Mouse (Mus musculus) layer of hippocampus, adult 9-10 months (tissue): ENCODE measurements at regions not wholly inside any gene's neighbourhood (a gene's known extent, or its start where the extent isn't known, plus 50 kb on each side); places are given as distances from the start of the nearest gene placed in this dataset.

Experiments used
- DNase-seq: peaks from one replicate; pipeline ENCODE4 v3.0.0; 2022; ENCODE audit warnings: low spot score

DNA sequence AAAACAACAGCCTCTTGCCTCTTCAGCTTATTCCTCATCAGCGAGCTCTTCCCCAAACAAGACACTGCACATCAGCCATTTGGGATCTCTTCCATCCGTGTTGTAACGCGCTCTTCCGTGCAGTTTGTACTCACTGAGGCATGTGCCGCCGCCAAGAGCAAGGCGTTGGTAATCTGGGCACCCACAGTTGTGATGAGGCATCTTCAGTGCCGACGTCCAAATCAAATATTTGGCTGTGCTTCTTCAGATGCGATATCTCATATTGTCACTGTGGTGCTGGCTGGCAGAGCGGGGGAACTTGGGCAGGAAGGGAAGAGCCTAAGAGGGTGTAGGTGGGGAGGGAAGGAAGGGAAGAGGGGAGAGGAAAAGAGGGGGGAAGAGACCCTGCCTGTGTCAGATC is 439.2 kb downstream of the Tmem182 start:
- DNase-seq = no peak

DNA sequence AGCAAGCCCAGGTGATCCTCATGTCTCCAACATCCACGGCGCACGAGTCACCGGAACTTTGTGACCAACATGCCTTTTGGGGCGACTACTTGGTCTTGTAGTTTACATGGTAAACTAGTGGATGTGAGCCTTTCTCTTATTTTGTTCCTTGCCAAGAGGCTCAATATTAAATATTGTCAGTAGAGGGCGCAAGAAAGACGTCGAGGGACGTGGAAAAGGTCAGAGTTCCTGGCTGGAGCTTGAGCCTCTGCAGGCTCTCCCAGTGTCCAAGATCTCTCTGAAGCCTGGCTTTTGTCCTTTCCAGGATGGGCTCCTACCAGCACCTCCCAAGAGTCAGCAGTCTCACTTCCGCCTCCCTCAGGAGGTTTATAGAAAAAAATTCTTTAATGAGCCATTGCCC is 458.8 kb downstream of the Tmem182 start:
- no peak for DNase-seq

DNA sequence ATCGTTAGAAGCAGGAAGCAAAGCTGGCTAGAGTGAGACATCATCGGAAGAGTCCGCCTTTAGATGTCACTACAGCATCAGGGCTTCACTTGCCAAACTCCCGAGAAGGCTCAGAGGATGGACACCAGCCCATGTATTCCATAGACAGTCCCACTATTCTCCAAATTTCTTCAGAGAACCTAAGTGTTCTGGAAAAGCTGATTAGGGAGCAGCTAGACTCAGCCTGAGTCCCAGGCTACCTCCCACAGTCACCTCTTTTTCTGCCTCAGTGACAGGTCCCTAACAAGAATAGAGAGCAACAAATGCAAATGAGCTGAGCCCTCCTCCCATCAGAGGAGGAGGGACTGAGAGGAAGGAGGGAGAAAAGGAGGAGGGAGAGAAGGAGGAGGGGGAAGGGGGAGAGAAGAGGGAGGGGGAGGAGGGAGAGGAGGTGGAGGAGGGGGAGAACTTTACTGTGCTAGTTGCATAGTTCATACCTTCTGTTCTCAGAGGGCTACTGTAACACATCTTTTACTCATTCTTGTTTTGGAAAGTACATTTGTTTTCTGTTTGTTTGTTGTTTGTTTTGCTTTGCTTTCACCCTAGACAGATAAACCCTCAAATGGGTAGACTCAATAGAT is 465.8 kb downstream of the Tmem182 start:
- no peak for DNase-seq

DNA sequence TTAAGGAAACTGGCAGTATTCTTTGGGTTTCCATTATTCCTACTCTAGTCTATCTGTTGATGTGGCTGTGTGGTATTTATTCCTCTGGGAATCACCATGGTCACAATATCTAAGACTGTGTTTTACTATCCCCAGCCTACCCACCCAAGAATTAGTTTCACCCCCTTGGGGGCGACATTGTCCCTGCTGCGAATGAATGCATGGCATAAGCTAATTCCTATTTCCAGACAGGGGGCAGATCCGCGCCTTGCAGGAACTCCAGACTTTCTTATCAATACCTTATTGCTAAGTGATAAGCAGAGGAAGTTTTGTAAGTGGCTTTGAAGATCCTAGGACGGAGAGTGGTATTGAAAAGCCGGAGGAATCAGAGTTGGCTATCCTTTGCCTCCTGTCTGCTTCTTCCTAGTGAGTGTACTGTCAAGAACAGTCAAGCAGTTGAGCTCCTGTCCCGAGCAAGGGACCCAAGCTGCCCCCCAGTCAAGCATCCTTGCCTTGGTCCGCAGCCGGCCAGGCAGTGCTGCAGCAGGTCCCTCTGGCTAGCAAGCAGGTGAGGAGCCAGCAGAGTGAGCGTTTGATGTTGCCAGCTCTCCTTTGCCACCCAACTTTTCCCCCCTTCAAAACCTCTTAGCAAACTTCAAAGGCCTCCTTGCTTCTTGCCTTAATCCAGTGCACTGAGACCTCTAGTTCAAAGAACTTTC is 469.3 kb downstream of the Tmem182 start:
- no peak for DNase-seq

DNA sequence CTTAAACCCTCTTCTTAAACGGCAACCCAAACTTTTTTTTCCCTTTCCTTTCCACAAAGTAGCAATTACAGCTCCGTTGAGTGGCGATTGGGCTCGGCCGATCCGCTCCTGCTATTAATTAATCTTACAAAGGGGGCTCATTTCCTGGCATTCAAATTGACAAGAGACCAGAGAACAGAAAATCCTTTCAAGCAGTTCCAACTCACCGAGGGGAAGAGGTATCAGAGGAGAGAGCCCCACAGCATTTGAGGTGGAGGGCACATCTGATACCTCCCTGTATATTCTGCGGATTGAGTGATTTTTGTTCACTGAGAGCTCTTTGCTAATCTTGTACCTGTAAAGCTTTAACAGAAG is 469.8 kb downstream of the Tmem182 start:
- DNase-seq = no peak

DNA sequence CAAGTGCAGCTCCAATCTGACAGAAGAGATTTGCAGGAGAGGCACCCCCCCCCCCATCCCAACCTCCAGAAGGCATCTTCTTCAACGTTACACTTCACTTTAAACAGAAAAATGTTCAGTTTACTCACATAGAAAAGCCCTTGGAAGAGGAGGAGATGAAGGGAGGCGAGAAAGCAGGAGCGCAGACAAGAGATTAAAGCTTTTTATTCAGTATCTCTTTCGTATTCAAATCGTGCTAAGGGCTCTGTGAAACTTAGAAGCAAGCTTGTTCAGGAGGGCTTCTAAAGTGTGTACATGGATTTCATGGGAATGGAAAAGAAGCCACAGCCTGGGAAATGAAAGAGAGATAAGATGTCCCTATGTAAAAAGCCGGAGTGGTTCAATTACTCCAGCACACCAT is 470.2 kb downstream of the Tmem182 start:
- no peak for DNase-seq

DNA sequence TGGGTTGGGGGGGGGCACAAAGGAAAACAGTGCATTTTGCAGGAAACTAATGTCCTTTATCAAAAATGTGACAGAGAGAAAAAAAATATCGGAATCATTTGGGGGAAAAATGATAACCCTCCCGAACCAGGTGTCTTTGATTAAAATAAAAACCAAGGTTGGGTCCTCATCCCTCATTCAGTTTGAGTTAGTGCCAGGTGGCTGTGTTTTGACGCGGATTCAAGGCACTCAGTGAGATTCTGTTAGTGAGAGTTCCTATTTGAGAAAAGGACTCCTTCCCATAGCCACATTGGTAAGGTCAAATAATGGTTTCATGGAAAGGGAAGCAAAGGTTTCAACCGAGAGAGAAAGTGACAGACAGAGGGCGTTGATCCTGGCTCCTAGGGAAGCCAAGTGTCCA is 470.9 kb downstream of the Tmem182 start:
- DNase-seq = no peak

DNA sequence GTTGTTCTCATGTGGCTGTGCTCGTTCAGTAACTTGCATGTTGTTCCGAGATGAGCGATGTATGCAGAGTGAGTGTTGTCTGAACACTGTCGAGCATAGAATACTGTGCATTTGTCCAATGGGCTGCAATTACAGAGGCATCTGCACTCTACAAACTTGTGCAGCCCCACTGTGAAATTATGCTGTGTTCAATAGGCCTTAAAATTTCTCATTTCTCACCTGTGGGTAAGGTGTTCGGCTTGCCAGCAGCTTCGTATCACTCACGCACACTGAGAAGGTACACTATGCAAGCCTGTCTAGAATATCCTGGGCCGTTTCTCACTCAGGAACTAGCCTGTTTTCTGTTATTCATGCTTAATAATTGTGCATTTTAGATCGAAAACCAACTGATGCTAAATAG is 479.8 kb downstream of the Tmem182 start:
- no peak for DNase-seq

DNA sequence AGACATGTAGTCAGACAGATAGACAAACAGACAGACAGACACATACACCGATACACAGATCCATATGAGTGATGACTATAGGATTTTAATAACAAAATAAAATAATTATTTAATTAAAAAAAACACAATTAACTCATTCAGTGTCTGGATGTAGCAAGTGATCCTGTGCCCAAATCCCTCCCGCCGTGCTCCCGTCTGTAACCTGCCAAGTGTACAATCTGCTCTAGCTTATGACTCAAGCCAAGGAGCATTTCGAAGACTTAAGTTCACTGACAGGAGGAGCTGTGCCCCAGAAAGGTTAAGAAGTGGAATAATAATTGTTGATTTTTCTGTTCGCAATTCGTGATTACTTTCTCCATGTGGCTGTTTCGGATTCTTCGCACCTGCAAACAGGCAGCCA is 480.8 kb downstream of the Tmem182 start:
- no peak for DNase-seq

DNA sequence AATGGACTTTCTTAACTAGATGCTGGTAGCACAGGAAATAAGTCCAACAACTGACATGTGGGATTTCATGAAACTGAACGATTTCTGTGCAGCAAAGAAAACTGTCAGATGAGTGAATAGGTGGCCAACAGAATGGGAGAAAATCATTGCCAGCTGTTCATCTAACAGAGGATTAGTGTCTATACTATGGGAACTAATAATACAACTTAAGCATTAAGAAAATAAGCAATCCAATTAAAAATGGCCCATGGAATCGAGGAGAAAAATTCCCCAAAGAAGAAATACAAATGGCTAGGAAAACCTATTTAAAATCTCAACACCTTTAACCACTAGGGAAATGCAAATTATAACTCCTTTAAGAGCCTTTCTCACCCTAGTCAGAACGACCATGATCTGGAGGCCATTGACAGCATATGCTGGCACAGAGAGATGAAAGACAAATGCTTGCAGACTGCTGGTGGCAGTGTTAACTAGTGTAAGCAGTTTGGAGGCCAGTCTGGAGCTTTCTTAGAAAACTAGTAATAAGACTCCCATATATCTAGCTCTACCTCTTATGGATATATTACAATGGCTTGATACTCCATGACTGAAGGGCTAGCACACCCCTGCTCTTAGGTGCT is 521.6 kb downstream of the Tmem182 start:
- DNase-seq = no peak

DNA sequence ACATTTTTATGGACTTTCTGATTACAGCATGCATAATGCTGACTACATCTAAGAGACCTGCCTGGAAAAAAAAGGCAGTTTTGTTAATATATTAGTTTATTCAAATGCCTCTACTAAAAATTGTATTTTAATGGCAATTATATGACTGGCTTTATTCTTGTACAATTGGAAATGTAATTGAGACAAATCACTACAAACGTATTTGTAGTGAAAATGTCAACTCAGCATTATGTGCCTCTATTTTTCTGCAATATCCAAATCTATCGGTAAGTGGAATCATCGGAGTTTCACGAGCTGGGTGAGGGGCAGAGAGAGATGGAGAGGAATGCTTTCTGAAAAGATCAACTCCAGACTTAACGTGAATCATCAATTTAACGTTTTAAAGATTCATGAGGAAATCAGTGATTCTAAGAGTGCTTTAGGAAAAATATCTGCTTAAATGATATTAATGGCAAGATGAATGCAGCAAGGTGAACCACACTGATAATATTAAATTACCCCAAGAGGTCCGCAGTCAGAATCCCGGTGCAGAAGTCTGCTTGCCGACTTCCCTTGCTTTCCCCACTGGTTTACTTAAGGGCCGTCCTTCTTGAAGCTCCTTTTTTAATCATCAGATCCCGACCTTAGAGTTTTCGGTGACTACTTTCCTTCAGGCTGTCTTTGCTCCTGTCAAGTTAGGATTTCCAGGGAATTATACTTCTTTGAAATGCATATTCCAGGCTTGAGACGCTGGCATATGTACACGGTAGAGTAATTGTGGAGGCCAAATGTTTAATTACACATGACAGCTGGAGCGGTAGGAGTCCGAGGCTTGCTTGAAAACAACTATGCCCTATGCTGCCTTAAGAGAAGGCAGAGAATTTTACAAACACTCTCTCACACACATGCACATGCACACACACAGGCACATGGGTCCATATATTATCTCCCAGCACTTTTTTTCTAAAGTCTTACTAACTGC is 544.7 kb downstream of the Tmem182 start:
- no peak for DNase-seq

DNA sequence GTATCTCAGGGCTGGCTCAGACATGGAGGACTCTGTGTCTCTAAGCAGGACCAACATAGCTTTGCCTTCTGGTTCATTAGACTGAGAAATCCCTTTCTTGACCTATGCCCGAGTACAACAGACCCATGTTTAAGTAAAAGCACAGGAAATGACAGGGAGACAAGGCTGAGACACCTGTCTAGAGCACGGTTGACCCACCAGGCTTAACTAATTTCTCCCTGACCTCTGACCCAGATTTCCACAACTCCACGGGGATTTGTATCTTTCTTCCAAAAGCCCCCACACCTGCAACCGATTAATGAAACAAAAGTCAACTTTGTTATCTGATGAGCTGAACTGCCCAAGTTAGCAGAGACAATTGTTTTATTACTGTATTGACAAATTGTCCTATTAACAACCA is 553.7 kb downstream of the Tmem182 start:
- DNase-seq = no peak

DNA sequence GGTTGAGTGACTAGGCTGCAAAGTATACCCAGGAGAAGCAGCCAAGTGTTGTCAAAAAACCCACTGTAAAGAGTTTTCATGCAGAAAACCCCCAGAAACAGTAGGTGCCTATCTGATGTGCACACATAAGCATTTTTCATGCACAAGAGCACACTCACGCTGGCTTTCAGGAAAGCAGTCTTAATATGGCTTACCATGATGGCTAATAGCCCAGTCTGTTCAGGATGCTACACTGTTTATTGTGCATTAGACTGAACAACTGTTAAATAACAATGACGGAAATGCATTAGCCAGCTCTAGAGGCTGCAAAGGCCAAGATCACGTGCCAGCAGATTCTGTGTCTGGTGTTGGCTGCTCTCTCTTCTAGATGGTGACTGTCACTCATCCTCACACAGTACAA is 556.1 kb downstream of the Tmem182 start:
- no peak for DNase-seq

DNA sequence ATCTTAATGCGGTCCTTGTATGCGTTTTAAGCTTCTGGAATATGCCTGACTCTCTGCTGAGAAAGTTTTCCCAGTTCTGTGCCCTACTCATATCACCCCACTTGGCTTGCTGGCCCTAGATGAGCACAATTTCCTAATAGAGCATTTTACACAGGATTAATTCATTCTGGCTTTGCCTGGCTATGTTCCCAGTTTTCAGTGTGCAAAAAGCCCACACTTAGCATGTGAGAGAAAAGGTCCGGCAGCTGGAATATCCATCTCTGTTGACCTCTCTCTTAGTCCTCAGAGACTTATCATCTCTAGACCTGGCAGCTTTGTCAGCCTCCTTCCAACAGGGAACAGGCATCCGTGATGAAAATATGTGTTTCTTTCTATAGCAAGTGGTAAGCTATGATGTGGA is 574.6 kb downstream of the Tmem182 start:
- DNase-seq = no peak

DNA sequence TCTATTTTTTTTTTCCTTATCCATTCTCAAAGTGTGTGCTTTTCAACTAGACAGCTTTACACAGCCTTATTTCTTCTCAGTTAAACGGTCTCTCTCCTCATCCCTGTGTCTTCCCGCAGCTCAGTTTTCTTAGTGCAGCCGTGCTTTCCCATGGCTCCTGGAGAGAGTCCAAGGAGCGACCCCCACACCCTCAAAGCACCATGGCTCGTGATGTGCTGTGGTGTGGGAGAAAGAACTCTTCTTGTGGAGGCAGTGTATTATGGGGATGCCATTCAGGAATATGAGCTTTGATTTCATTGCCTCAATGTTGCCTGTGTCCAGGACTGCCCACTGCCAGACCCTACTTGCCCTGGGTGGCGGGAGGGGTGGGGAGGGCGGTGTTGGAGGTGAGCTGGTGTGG is 576.1 kb downstream of the Tmem182 start:
- DNase-seq = no peak

DNA sequence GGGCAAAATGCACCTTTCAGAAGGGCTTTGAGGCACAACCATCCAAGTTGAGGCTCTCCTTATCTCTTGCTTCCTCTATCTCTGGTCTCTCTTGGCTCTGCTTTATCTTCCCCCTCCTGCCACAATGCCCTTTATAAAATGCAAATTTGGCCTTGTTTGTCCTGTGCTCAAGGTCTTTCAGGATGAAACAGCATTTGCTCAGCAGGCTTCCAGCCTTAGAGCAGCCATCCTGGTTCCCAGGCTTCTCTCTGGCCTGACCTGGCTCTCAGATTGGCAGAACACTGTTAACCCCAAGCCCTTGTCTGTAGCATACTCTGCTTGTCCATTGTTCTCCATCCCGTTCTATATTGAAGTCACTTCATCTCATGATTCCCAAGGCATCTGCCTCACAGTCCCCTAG is 579.3 kb downstream of the Tmem182 start:
- no peak for DNase-seq

DNA sequence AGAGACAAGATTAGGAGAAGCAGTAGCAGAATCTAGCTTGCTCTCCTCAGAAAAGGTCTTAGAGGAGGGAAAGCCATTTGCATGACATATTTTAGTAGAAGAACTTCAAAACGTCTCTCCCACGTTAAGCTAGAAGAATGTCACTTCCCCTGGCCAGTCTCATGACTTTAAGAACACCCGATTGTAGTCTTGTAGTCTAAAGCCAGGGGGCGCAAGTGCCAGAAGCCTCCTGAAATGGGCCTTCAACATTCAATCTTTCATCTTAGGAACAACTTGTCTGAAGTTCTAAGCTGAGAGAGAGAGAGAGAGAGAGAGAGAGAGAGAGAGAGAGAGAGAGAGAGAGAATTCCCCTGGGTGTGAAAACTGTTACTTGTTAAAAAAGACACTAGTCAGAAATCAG is 581.0 kb downstream of the Tmem182 start:
- no peak for DNase-seq

DNA sequence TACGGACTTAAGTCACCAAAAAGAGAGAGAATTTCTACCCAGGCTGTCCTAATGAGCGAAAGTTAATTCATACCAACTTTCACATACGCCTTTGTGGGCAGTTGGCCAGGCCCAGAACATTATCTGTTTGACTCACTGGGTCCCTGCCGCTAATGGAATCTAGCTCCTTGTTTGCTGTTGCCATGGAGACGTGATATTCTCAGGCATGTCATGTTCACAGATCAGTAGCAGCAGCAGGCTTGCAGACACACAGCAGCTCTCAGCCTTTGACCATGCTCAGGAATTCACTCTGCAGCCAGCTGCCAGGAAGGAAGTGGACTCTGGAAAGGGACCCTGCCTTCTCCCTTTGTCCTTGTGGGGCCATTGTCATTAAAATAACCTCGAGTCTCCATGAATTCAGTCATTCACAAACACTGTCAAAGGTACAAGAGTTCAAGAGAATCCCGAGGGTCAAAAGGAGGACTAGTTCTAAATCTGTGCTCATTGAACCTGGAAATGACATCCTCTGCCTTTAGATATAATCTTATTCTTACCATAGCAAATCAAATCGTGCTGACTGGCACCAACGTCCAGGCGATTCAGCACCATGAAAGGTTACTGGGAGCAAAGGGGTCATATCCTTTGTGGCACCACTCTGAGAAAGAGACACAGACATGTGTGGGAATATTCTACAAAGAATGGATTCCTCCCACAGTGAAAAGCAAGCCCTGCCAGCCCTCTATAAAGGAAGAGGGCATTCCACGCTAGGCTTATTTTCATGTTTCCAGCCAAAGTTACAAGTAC is 584.9 kb downstream of the Tmem182 start:
- DNase-seq = peak; percentile 42

DNA sequence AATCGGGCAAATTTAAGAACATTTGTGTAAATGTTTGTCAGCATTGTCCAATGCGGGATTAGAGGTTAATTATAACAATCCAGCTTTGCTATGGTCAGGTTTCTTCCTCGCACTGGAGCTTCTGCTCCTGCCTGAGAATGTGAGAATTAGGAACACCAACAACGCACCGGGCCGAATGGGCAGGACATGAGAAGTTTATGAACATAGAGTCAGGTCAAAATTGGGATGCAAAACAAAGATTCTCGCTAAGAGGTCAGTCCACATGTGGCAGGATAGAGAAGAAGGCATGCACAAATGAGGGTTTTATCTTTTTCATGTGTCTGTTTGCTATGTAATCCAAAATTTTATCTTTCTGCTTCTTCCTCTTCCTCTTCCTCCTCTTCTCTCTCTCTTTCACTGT is 585.7 kb downstream of the Tmem182 start:
- DNase-seq = no peak

DNA sequence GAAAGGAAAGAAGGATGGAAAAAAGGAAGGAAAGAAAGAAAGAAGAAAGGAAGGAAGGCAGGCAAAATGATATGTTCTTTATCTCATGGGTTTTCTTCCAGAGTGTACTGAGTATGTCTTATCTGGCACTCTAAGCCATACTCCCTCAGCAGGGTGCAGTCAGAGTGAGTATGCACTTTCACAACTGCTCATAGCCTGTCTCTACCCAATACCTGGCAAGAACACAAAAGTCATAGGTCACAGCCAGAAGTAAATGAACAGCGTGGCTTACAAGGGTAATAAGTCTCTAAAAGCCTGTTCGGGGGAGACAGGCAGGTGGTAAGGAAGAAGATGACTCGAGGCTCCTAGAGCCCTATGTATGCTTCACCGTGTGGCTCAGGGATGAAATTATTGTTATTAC is 587.9 kb downstream of the Tmem182 start:
- DNase-seq = no peak

DNA sequence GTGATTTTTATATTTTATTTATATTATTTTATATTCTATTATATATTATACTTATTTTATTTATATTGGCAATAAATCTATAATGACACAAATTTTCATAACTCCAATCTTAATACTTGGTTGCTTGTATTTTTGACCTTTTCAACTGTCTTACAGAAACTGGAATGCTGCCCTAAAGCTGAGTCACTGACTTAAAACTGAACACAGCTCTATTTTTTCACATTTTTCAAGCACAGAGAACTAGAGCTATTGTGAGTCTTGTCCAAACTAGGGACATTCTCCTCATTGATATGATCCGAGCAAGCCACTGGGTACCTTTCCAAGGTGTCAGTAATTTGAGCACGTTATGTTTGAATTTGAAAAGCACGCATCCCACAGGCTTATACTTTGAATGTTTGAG is 589.7 kb downstream of the Tmem182 start:
- DNase-seq = no peak

DNA sequence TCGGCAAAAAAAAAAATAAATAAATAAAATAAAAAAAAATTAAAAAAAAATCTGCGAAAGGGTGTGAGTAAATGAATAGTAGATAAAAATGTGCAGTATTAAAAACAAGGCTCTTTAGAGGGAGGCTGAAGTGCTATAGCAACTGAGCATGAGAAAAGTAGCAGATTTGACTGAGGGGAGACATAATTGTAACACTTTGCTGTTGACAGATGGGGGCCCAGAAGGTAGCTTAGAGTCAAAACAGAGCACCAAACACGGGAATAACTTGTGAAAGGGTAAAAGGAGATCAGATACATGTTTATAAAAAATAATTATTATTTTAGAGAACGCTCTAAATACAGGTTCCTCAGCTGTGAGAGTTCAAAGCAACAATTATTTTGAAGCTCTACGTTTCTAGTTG is 605.1 kb downstream of the Tmem182 start:
- DNase-seq = peak; percentile 46
